Mouse (Mus musculus) testis, postnatal 14 days (tissue): ENCODE data around the gene Nepro.

Source experiments
- DNase-seq: peaks from one replicate; pipeline ENCODE4 v3.0.0; 2021; ENCODE audit warnings: low spot score

Gene Nepro

GRCm38 (mm10) chr16:44724083-44724787, at the start of gene Nepro:
TSS of gene Nepro (plus strand) at chr16:44724301.
- peak; percentile 93 for DNase-seq

GRCm38 (mm10) chr16:44676357-44676756, 47.7 kb upstream of the Nepro start:
- DNase-seq, result no peak

DNA sequence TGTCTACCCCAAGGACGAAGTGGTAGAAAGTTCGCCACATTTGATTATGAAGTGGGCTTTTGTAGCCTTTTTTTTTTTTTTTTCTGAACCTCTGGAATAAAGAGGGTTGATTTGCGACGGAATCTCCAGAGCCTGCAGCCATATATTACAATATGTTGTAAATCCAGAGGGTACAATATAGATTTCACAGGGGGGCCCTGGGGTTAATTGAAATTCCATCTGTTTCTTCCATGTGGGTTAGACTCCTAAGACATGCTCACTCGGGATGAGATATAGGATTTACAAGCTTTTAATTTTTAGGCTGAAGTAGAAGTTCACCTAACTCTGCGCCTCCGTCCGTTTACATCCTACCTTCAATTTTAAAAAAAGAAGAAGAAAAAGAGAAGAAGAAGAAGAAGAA, 45.0 kb upstream of the Nepro start:
- DNase-seq, result no peak

GRCm38 (mm10) chr16:44679503-44679971, 44.6 kb upstream of the Nepro start:
- DNase-seq, result no peak

- no peak for DNase-seq
These were observed 43.2 kb upstream of the Nepro start for GRCm38 (mm10) chr16:44680756-44681498.

- DNase-seq, result no peak
These were observed 39.5 kb upstream of the Nepro start for GRCm38 (mm10) chr16:44684646-44685045.

GRCm38 (mm10) chr16:44685401-44685800, 38.7 kb upstream of the Nepro start:
- no peak for DNase-seq

- no peak for DNase-seq
These were observed 36.9 kb upstream of the Nepro start for GRCm38 (mm10) chr16:44686991-44687718.

- DNase-seq, result no peak
These were observed 36.2 kb upstream of the Nepro start for GRCm38 (mm10) chr16:44687719-44688420.

DNA sequence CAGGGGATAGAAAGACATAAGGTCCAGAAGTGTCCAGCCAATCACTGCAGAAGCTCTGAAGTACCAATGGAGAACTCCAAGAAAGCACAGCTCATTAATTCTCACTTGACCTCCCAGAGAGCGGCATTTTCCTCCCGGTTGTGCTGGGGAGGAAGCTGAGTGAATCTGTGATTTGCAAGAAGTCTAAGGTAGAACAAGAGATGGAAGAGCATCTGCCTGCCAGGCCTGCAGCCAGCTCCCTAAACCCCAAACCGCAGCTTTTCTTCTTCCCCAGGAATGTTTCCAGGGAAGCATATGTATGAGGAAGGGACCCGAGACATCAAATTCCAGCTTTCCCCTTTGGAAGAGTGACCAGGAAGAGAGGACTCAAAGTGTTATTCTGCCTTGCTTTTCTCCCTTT, 35.6 kb upstream of the Nepro start:
- DNase-seq, result no peak

- DNase-seq, result no peak
These were observed 33.6 kb upstream of the Nepro start for GRCm38 (mm10) chr16:44690501-44690900.

DNA sequence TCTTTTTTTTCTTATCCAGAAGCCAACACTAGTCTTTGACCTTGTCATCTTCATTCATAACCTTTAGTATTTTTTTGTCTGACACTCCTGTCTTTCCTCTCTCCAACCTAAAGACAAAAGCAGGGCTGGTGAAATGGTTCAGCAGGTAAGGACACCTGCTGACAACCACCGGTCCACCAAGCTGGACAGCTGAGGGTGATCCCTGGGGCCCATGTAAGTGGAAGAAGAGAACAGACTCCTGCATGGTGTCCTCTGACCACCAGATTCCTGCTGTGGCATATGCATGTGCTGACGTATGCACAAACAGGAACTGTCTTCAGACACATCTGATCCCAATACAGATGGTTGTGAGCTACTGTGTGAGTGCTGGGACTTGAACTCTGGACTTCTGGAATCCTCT, 33.0 kb upstream of the Nepro start:
- no peak for DNase-seq

DNA sequence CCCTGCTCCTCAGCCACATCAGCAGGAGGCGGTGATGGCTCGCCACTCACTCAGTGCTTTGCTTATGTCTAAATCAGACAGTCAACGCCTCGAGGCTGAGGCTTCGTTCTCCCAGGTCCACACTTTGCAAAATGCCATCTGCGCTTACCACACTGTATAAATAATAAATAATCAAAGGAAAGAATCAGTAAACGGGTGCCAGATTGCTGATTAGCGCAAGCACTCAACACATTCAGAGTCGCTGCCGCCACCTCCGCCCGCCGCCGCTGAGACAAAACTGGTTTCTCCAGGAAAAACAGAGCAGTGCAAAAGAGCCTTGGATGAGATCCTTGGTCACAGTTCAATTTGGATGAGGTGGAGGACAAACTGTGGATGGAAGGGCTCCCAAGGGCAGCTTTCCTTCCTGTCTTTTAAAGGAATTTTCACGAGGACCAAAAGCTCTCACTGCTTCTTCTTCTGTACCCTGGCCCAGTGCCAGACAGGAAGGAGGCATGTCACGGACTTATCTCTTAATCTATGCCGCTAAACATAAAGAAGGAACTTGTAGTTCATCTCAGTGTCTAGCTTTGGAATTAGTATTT, 32.5 kb upstream of the Nepro start:
- DNase-seq, result peak; percentile 68

DNA sequence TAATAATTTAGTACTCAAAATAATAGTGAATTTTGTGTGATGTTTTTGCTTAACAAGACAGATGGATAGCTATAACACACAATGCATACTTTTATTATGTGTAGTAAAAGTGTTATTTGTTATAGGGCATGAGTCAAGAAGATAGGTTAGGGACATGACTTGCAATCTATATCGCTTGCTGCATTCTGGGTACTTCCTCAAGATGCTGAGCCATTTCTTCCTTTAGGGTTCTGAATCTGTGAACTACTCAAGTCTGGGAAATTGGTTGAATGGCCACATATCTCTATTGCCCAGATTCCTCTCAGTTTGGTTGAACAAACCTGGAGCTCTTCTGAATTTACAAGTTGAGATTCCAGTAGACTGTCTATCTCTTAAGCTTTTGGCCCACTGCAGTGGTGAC, 31.6 kb upstream of the Nepro start:
- no peak for DNase-seq

- DNase-seq, result no peak
These were observed 30.4 kb upstream of the Nepro start for GRCm38 (mm10) chr16:44693695-44694094.

- no peak for DNase-seq
These were observed 28.8 kb upstream of the Nepro start for GRCm38 (mm10) chr16:44695214-44695858.

- DNase-seq, result no peak
These were observed 28.1 kb upstream of the Nepro start for GRCm38 (mm10) chr16:44695859-44696620.

DNA sequence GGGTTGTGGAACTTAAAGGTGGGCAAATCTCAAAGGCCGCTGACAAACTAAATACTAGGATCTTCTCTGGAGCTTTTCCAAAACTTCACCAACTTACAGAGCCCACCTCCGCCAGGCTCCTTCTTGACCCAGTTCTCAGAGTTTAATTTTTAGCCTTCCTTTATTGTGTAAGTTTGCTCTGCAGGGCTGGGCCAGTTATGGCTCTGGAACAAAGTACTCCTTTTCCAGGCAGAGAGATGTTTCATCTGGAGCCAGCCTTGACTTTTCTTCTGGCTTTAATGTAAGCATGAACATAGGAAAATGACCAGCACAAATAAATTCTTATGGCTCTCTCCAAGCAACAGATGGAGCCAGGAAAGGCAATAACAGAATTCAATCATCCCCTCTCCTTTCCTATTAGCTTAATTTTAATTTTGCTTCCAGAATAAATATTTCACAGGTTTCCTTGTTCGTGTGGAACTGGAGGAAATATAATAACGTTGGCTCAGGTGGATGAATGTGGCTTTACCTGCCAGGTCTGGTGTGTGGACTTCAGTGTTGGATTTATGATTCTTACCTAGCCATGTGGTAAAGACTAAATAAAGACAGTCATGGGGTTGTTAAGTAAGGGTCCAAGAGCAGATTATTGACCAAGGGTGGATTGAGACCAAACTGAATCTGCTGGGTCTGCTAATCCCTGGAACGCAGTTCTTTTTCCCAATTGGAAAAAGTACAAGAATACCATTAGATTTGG, 26.5 kb upstream of the Nepro start:
- DNase-seq, result no peak

DNA sequence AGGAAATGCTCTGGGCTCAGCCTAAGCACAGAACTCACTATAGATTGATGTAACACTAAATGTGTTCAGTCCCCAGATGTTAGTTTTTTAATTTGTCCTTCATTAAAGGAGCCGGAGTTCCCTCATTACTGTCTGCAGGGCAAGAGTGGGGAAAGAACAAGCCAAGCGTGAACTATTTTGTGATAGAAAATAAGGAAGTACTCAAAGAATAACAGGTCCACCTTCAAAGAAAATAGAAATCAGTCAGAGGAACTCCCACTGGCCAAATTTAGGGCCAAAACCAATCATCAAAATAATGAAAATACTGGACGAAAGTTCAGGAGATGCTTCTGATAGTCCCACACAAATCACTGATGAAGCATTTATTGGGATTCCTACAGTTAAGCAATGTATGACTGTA, 22.9 kb upstream of the Nepro start:
- no peak for DNase-seq

- no peak for DNase-seq
These were observed 21.8 kb upstream of the Nepro start for GRCm38 (mm10) chr16:44702272-44702671.
